Mouse (Mus musculus) thymus, adult 2 months (tissue): ENCODE data around the gene Ccdc43. TPM values are rescaled to one million over a fixed set of nuclear protein-coding genes. Genes with fewer than 3 reads are reported as not detected.

Experiments used
- DNase-seq: peaks from one replicate; pipeline ENCODE4 v3.0.0; 2021
- H3K27ac ChIP-seq: fragments of 200-500 bp; 2 replicates; pipeline ENCODE4 v1.5.1; 2012; ENCODE audit warnings: low read length, control low read depth; ENCODE audit not compliant: control insufficient read depth, insufficient read depth
- H3K27me3 ChIP-seq: fragments of 200-500 bp; 2 replicates; pipeline ENCODE4 v1.6.1; 2012; ENCODE audit warnings: mild to moderate bottlenecking, low read length, moderate library complexity, mixed read lengths; ENCODE audit not compliant: control insufficient read depth, insufficient read depth
- H3K36me3 ChIP-seq: fragments of 200-500 bp; 2 replicates; pipeline ENCODE4 v1.6.1; 2012; ENCODE audit warnings: mild to moderate bottlenecking, low read length, moderate library complexity; ENCODE audit not compliant: control insufficient read depth, insufficient read depth
- H3K4me1 ChIP-seq: fragments of 200-500 bp; replicated peaks from 2 replicates; pipeline ENCODE4 v1.6.1; 2012; ENCODE audit warnings: low read length; ENCODE audit not compliant: control insufficient read depth, insufficient read depth
- H3K4me3 ChIP-seq: fragments of 200-500 bp; 2 replicates; pipeline ENCODE4 v1.5.1; 2012; ENCODE audit warnings: mild to moderate bottlenecking, low read length, control low read depth, moderate library complexity; ENCODE audit not compliant: control insufficient read depth, insufficient read depth
- CTCF ChIP-seq: fragments of 200-500 bp; IDR thresholded peaks from 2 replicates; pipeline ENCODE4 v1.5.1; 2012; ENCODE audit warnings: mild to moderate bottlenecking, control low read depth, low read length, moderate library complexity, borderline replicate concordance; ENCODE audit not compliant: control insufficient read depth, poor library complexity, insufficient read depth; ENCODE audit errors: extremely low read depth
- POLR2A ChIP-seq: fragments of 200-500 bp; IDR thresholded peaks from 2 replicates; pipeline ENCODE4 v1.6.1; 2012; ENCODE audit warnings: mild to moderate bottlenecking, low read length, control low read depth, moderate library complexity; ENCODE audit not compliant: control insufficient read depth, poor library complexity, insufficient read depth; ENCODE audit errors: extremely low read depth
- WGBS: fragments of 180-500 bp; shearing (Covaris S2); methylation state at CpG from one replicate; pipeline ENCODE4 v1.1.7; 2018; 5-methylcytosine and 5-hydroxymethylcytosine counted together
- polyA plus RNA-seq: library from polyadenylated mRNA; depleted of rRNA; stranded (reverse); fragments of >200 nt; gene quantifications from 2 replicates; pipeline ENCODE4 v1.2.3, GENCODE M21; 2012

The Ccdc43 gene
- polyA plus RNA-seq, 1 experiment = 9.6 TPM

DNA sequence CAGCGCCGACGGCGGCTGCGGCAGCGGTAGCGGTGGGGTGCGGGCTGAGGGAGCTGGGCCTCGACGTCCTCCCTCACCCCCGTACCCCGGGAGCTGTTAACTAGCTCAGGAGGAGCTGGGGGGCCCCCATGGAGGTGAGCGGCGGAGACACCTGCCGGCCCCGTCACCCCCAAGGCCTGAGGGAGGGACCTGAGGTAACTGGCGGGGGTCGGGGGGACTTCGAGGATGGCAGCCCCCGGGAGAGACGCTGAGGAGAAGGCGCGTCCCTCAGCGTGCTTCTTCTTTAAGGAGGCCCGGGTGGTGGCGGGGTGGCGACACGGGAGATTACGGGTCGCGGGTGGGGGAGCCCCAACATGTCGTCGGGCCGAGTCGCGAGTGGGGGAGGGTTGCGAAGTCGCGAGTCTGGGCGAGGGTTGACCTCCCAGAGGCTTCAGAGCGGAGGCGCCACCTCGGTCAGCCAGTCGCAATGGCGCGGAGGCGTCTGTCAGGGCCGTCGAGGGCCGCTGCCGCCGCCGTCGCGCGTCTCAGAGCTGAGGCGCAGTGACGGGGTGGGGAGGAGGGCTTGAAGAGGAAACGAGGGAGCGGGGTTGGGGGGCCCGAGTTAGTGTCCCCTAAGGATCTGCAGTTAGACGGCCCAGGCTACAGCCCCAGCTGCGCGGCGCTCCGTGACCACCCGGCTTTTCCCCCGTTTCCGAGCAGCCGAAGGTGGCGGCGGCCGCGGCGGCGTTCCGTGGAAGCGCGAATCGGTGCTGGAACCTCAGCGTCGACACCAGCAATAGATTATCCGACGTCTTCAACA, 31.7 kb downstream of the Ccdc43 start:
- no peaks in the 10 kb centered on the region for H3K36me3 ChIP-seq
- no peak for TF ChIP-seq CTCF
- no peak overlapping the region for H3K4me3 ChIP-seq
- no peak overlapping the region for H3K27ac ChIP-seq
- H3K27me3 ChIP-seq = peaks cover 9% of the 10 kb centered on the region
- 62% methylated on average over 83 of the region's 84 CpGs for WGBS
- no peak for DNase-seq
- no peaks in the 10 kb centered on the region for H3K4me1 ChIP-seq

DNA sequence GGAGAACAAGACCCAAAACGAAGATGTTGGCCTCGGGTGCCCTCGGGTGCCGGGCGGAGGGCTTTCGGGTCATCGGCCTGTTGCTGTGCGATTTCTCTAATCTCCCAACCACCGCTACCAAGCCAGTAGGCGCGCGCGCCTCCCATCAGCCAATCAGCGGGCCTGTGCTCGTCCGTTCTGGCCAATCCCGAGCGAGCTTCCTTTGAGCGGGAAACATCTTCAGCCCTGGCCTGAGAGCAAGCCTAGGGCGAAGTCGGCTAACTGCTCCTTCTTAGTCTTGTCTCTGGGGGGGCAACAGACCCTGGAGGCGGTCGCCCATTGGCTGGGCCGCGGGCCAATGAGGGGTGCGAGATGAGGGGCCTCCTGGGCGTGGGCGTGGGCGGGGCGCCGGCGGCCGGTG, 32.4 kb downstream of the Ccdc43 start:
- no peak for DNase-seq
- Histone ChIP-seq H3K27ac (no peak overlapping the region), H3K4me3 (no peak overlapping the region), H3K27me3 (peaks cover 9% of the 10 kb centered on the region), H3K36me3 (no peaks in the 10 kb centered on the region), H3K4me1 (no peaks in the 10 kb centered on the region)
- 64% methylated on average over 33 of the region's 33 CpGs for WGBS
- TF ChIP-seq CTCF (no peak), POLR2A (no peak)

DNA sequence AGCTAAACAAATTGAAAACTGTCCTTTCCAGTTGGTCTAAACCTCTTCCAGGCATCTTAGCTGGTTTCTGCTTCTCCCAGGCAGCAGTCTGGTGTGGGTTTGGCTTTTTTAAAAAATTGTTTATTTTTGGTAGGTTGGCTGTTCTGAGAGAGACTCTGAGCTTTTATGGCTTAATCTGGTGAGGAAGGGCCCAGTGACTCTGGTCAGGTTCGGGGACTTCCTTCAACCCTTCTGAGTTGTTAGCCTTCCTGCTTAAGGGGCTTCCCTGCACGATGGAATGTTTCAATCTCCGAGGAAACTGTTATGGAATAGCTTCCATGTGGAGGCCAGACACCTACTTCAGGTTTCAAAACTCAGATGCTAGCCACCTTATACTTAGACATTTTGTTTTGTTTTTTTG, 34.2 kb downstream of the Ccdc43 start, which contains the start of gene Meioc:
Meioc (plus strand) TSS at position 301 of the 400 bp plus-strand sequence.
- TF ChIP-seq POLR2A (no peak), CTCF (no peak)
- 71% methylated on average over 3 of the region's 3 CpGs for WGBS
- H3K27ac ChIP-seq = no peak within 1 kb of the TSS

DNA sequence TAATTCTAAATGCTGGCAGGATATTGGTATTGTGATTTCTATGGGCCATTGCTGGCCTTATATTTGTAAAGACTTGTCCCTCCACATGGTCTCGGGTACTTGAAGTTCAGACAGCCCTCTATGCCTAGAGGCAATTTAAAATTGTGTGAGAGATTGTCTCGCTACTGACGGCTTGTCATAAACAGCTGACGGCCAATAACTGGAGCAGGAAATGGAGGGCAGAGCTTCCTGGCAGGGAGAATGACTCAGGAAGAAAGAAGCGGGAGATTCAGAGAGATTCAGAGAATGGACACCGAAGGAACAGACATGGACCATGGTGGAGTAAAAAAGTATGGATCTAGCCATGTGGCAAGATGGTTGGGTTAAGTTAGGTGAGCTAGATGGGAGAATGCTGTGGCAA, 40.7 kb downstream of the Ccdc43 start:
- Histone ChIP-seq H3K36me3 (no peaks in the 10 kb centered on the region), H3K4me3 (no peak overlapping the region), H3K4me1 (no peaks in the 10 kb centered on the region), H3K27ac (no peak overlapping the region), H3K27me3 (no peaks in the 10 kb centered on the region)
- no peak for TF ChIP-seq POLR2A
- no peak for DNase-seq
- WGBS = 12% methylated on average over 6 of the region's 6 CpGs

More for the DNA sequence above, 34.2 kb downstream of the Ccdc43 start, which contains the start of gene Meioc:
- Histone ChIP-seq H3K4me1 (no peaks in the 10 kb centered on the region), H3K36me3 (no peaks in the 10 kb centered on the region), H3K4me3 (no peak within 1 kb of the TSS), H3K27me3 (peaks cover 9% of the 10 kb centered on the region)
- no peak for DNase-seq

DNA sequence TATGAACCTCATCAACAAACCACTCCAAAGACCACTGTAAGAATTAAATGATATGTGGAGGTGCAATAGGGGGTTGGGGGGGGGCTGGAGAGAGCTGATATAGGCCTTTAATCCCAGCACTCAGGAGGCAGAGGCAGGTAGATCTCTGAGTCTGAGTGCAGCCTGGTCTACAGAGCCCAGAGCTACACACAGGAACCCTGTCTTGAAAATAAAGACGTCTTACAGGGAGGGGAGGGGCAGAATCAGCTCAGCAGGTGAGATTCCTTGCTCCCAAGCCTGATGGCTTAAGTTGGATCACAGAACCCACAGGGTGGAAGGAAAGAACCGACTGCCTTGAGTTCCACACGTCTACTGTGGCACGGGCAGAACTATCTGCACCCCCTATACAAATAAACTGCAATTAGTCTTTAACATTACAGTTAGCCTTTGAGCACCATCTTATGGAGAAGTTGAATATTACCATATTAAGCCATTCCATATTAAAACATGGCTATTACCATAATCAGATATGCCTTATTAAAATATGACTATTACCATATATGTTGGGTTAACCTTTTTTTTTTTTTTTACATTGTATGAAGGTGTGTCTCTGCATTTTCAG, 41.2 kb downstream of the Ccdc43 start:
- H3K4me3 ChIP-seq = no peak overlapping the region
- TF ChIP-seq POLR2A (no peak), CTCF (no peak)
- H3K27ac ChIP-seq = no peak overlapping the region
- no peaks in the 10 kb centered on the region for H3K36me3 ChIP-seq
- H3K27me3 ChIP-seq = no peaks in the 10 kb centered on the region
- 15% methylated on average over 4 of the region's 4 CpGs for WGBS
- DNase-seq = no peak
- H3K4me1 ChIP-seq = no peaks in the 10 kb centered on the region

DNA sequence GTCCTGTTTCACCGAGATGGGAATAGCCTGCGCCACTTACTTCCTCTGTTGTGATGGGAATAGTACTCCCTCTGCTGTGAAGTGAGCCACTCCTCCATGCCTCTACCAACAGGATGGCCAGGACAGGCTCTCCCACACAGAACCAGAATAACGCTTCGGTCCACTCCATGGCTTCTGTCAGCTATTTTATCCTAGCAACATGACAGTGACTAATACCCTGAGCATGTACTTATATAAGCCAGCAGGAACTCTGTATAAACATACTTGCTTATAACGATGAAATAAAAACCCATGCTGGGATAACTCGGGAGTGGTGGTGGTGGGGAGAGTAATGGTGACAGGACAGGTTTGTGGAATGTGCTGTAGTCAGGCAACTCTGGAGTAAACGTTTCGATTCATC, 41.7 kb downstream of the Ccdc43 start:
- Histone ChIP-seq H3K27ac (no peak overlapping the region), H3K36me3 (no peaks in the 10 kb centered on the region), H3K4me3 (no peak overlapping the region), H3K4me1 (no peaks in the 10 kb centered on the region), H3K27me3 (no peaks in the 10 kb centered on the region)
- 86% methylated on average over 8 of the region's 8 CpGs for WGBS
- TF ChIP-seq POLR2A = no peak
- TF ChIP-seq CTCF = no peak
- no peak for DNase-seq
